Mouse (Mus musculus) natural killer cell, adult 2 months (primary cell): Measurements from ENCODE around the gene Mrpl23.

Source experiments
- DNase-seq, 2 experiments: peaks; one replicate each; pipeline ENCODE4 v3.0.0; 2022; ENCODE audit warnings: low spot score in 2 of 2

Mrpl23 gene

GRCm38 (mm10) chr7:142520331-142520730 lies 12.2 kb upstream of the Mrpl23 start:
- DNase-seq = no peak

- DNase-seq = no peak
Measured at GRCm38 (mm10) chr7:142522352-142522751, 10.1 kb upstream of the Mrpl23 start.

GRCm38 (mm10) chr7:142523200-142523990 lies 9.1 kb upstream of the Mrpl23 start:
- no peak for DNase-seq

GRCm38 (mm10) chr7:142525342-142526178 lies 6.9 kb upstream of the Mrpl23 start:
- no peak for DNase-seq

GRCm38 (mm10) chr7:142529350-142529749 lies 3.1 kb upstream of the Mrpl23 start:
- no peak for DNase-seq

GRCm38 (mm10) chr7:142531973-142532521 lies 439 bp upstream of the Mrpl23 start:
- DNase-seq = no peak

- DNase-seq = peak; percentile 80 to 87
Measured at GRCm38 (mm10) chr7:142533059-142533855, 771 bp downstream of the Mrpl23 start.

- no peak for DNase-seq
Measured at GRCm38 (mm10) chr7:142535116-142535515, 2.6 kb downstream of the Mrpl23 start.

- no peak for DNase-seq
Measured at GRCm38 (mm10) chr7:142535832-142536231, 3.3 kb downstream of the Mrpl23 start.

- DNase-seq = no peak
Measured at GRCm38 (mm10) chr7:142537181-142537580, 4.7 kb downstream of the Mrpl23 start.

GRCm38 (mm10) chr7:142537879-142538278 lies 5.4 kb downstream of the Mrpl23 start:
- peak; percentile 34 to 51 for DNase-seq

GRCm38 (mm10) chr7:142538291-142538690 lies 5.8 kb downstream of the Mrpl23 start:
- no peak for DNase-seq

- no peak for DNase-seq
Measured at GRCm38 (mm10) chr7:142538766-142539165, 6.3 kb downstream of the Mrpl23 start.

- no peak for DNase-seq
Measured at GRCm38 (mm10) chr7:142539828-142540227, 7.3 kb downstream of the Mrpl23 start.

GRCm38 (mm10) chr7:142542771-142543303 lies 10.4 kb downstream of the Mrpl23 start:
- no peak for DNase-seq

GRCm38 (mm10) chr7:142545967-142546366 lies 13.5 kb downstream of the Mrpl23 start:
- no peak for DNase-seq

GRCm38 (mm10) chr7:142547874-142548273 lies 15.4 kb downstream of the Mrpl23 start:
- DNase-seq = no peak

GRCm38 (mm10) chr7:142548706-142549105 lies 16.2 kb downstream of the Mrpl23 start:
- no peak for DNase-seq

GRCm38 (mm10) chr7:142549941-142550763 lies 17.7 kb downstream of the Mrpl23 start:
- DNase-seq = no peak

GRCm38 (mm10) chr7:142550935-142551373 lies 18.5 kb downstream of the Mrpl23 start:
- DNase-seq = no peak
